Mouse (Mus musculus): ENCODE results near the gene Ntn4. TPM values are rescaled to one million over a fixed set of nuclear protein-coding genes. Genes with fewer than 3 reads are reported as not detected.
A peak's percentile ranks its signal among the peaks of the same experiment; 100 is the strongest.

Ntn4 gene
- 0.41 and 0.87 TPM in 2 replicates for polyA plus RNA-seq (2016; fragmentation: Nextera tagmentation; extraction: Ambion mirVana)

DNA sequence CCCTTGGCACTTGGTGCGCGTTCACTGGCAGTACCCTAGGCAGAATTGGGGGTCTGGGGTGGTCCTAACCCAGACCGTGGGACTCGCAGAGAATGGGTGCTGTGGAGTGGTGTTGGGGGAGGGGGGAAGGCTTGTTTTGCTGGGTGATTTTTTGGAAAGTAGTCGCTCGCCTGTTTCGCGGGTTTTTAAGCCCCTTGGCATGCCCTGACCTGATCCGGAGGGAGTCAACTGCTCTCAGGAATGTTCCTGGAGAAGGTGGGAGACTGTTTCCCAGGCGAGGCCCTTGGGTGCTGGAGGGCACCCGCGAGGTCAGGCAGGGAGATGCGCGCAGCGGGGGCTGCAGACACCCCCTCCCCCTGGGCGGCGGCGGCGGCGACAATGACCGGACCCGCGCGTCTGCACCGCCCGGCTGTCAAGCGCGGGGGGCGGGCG, at the start of gene Ntn4:
TSS of gene Ntn4 (plus strand) at position 161 of the 432 bp plus-strand sequence.
- H3K27me3 ChIP-seq (replicated peaks; ENCODE audit: low read depth, poor library complexity, severe bottlenecking) = peaks cover 82% of the 10 kb centered on the region
- H3K36me3 ChIP-seq (replicated peaks) = peaks cover 4% of the 10 kb centered on the region; the same call in 1 of the 2 replicates
- 2% methylated on average over 30 of the region's 30 CpGs for WGBS
- peak within 1 kb of the TSS; percentile 87 for H3K4me3 ChIP-seq
- DNase-seq (ENCODE audit: low spot score) = peak; percentile 65
- H3K4me1 ChIP-seq = peaks cover 35% of the 10 kb centered on the region
- H3K27ac ChIP-seq (replicated peaks) = peak within 1 kb of the TSS; percentile 92
- no peaks in the 10 kb centered on the region for H3K9me3 ChIP-seq

DNA sequence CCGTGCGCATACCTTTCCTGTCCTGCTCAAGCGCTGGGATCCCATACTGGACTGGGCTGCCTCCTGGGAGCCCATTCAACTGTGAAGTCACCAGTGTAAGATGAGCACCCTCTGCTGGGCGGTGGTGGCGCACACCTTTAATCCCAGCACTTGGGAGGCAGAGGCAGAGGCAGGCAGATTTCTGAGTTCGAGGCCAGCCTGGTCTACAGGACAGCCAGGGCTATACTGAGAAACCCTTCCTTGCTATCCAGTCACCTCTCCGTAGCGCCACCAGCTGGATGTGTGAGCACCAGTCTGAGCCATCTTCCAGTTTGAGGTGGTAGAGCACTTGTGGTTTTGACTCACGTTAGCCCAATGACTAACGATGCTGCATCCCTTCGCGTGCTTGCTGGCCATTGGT, 48.0 kb upstream of the Ntn4 start:
- Histone ChIP-seq H3K4me3 (no peak overlapping the region), H3K4me1 (peaks cover 19% of the 10 kb centered on the region), H3K27me3 (replicated peaks; ENCODE audit: low read depth, poor library complexity, severe bottlenecking) (peaks cover 17% of the 10 kb centered on the region; the same call in 1 of the 2 replicates), H3K9me3 (no peaks in the 10 kb centered on the region), H3K36me3 (replicated peaks) (peaks cover 6% of the 10 kb centered on the region), H3K27ac (replicated peaks) (no peak overlapping the region)
- peak; percentile 31 for DNase-seq (ENCODE audit: low spot score)
- WGBS = 58% methylated on average over 12 of the region's 12 CpGs

- Histone ChIP-seq H3K36me3 (replicated peaks) (no peaks in the 10 kb centered on the region), H3K9me3 (no peaks in the 10 kb centered on the region), H3K4me1 (peaks cover 8% of the 10 kb centered on the region), H3K4me3 (peak overlapping the region; percentile 64), H3K27ac (replicated peaks) (peak overlapping the region; percentile 80), H3K27me3 (replicated peaks; ENCODE audit: low read depth, poor library complexity, severe bottlenecking) (peaks cover 17% of the 10 kb centered on the region; the same call in 1 of the 2 replicates)
- DNase-seq (ENCODE audit: low spot score) = peak; percentile 87
- 3% methylated on average over 22 of the region's 22 CpGs for WGBS
Observed at GRCm38 (mm10) chr10:93594022-93594482, 46.4 kb upstream of the Ntn4 start.

- 63% methylated on average over 4 of the region's 4 CpGs for WGBS
- no peak overlapping the region for H3K4me3 ChIP-seq
- peaks cover 17% of the 10 kb centered on the region; the same call in 1 of the 2 replicates for H3K27me3 ChIP-seq (replicated peaks; ENCODE audit: low read depth, poor library complexity, severe bottlenecking)
- H3K36me3 ChIP-seq (replicated peaks) = no peaks in the 10 kb centered on the region
- H3K4me1 ChIP-seq = 0 out of 2 replicates have a peak, but pooled peaks cover 4% of the 10 kb centered on the region
- no peaks in the 10 kb centered on the region for H3K9me3 ChIP-seq
- no peak for DNase-seq (ENCODE audit: low spot score)
- no peak overlapping the region for H3K27ac ChIP-seq (replicated peaks)
Observed at GRCm38 (mm10) chr10:93595831-93596230, 44.6 kb upstream of the Ntn4 start.

- peaks cover 17% of the 10 kb centered on the region; the same call in 1 of the 2 replicates for H3K27me3 ChIP-seq (replicated peaks; ENCODE audit: low read depth, poor library complexity, severe bottlenecking)
- H3K9me3 ChIP-seq = no peaks in the 10 kb centered on the region
- H3K36me3 ChIP-seq (replicated peaks) = no peaks in the 10 kb centered on the region
- H3K4me1 ChIP-seq = 0 out of 2 replicates have a peak, but pooled peaks cover 4% of the 10 kb centered on the region
- 67% methylated on average over 3 of the region's 3 CpGs for WGBS
- no peak overlapping the region for H3K4me3 ChIP-seq
- H3K27ac ChIP-seq (replicated peaks) = no peak overlapping the region
- DNase-seq (ENCODE audit: low spot score) = no peak
Observed at GRCm38 (mm10) chr10:93596641-93597040, 43.8 kb upstream of the Ntn4 start.

DNA sequence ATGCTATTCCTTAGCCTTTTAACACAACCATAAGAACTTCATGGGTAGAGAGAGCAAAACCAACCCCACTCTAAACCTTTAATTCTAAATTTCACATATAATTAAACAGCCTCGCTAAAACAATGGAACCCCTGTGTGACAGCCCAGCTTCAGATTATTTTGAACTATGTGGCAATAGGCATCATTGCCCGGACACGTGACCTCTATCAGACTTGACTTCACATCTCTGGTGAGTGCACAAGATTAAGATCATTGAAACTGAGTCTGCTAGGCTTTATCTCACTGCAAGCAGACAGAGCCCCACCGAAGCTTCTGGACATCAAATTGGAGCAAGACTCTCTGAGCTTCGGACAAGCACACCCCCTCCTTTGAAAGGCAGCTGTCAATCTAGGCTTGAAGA, 38.2 kb upstream of the Ntn4 start:
- WGBS = 84% methylated on average over 5 of the region's 5 CpGs
- Histone ChIP-seq H3K27me3 (replicated peaks; ENCODE audit: low read depth, poor library complexity, severe bottlenecking) (no peaks in the 10 kb centered on the region), H3K4me3 (no peak overlapping the region), H3K9me3 (no peaks in the 10 kb centered on the region), H3K27ac (replicated peaks) (no peak overlapping the region), H3K36me3 (replicated peaks) (no peaks in the 10 kb centered on the region), H3K4me1 (no peaks in the 10 kb centered on the region)
- no peak for DNase-seq (ENCODE audit: low spot score)

GRCm38 (mm10) chr10:93603256-93603655, 37.2 kb upstream of the Ntn4 start:
- DNase-seq (ENCODE audit: low spot score) = no peak
- H3K27ac ChIP-seq (replicated peaks) = no peak overlapping the region
- no peak overlapping the region for H3K4me3 ChIP-seq
- H3K4me1 ChIP-seq = no peaks in the 10 kb centered on the region
- no peaks in the 10 kb centered on the region for H3K9me3 ChIP-seq
- no peaks in the 10 kb centered on the region for H3K36me3 ChIP-seq (replicated peaks)
- H3K27me3 ChIP-seq (replicated peaks; ENCODE audit: low read depth, poor library complexity, severe bottlenecking) = no peaks in the 10 kb centered on the region
- 94% methylated on average over 1 of the region's 1 CpGs for WGBS

DNA sequence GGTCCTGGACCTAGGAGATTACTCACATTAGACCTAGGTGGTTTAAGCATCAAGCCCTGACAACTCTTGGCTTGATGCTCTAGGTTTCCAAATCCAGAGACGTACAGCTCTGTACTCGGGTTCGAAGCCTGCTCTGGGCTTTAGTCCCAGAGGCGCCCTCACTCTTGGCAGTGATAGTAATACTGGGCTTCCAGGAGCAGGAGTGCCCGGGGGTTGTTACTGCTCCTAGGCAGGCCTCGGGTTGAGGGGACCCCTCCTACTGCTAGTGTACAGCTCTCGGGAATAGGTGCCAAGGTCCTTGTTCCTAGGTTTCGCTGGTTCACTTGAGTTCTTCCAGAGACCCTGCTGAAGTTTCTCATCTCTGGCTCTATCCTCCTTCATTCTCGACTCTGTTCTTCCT, 34.2 kb upstream of the Ntn4 start:
- no peaks in the 10 kb centered on the region for H3K36me3 ChIP-seq (replicated peaks)
- H3K4me1 ChIP-seq = no peaks in the 10 kb centered on the region
- no peak for DNase-seq (ENCODE audit: low spot score)
- no peaks in the 10 kb centered on the region for H3K27me3 ChIP-seq (replicated peaks; ENCODE audit: low read depth, poor library complexity, severe bottlenecking)
- H3K27ac ChIP-seq (replicated peaks) = no peak overlapping the region
- no peak overlapping the region for H3K4me3 ChIP-seq
- 93% methylated on average over 9 of the region's 9 CpGs for WGBS
- no peaks in the 10 kb centered on the region for H3K9me3 ChIP-seq

DNA sequence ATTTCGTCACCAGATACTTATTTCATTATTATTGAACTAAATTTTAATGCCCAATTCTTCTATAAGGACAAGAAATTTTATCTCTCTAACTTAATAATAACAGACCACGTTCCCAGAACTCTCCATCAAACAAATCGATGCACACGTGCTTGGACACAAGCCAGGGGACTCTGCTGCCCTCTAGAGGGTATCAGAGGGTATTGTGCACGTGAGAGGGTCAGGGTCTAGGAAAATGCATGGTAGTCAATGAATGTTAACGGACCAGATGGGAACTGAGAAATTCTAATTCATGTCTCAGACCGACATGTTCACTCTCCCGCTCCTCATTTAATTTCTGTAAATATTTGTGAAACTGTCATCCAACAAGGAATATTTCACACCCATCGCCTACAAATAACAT, 32.4 kb upstream of the Ntn4 start:
- Histone ChIP-seq H3K4me1 (no peaks in the 10 kb centered on the region), H3K27ac (replicated peaks) (no peak overlapping the region), H3K36me3 (replicated peaks) (no peaks in the 10 kb centered on the region), H3K4me3 (no peak overlapping the region), H3K27me3 (replicated peaks; ENCODE audit: low read depth, poor library complexity, severe bottlenecking) (no peaks in the 10 kb centered on the region), H3K9me3 (no peaks in the 10 kb centered on the region)
- WGBS = 62% methylated on average over 9 of the region's 9 CpGs
- peak; percentile 47 for DNase-seq (ENCODE audit: low spot score)

DNA sequence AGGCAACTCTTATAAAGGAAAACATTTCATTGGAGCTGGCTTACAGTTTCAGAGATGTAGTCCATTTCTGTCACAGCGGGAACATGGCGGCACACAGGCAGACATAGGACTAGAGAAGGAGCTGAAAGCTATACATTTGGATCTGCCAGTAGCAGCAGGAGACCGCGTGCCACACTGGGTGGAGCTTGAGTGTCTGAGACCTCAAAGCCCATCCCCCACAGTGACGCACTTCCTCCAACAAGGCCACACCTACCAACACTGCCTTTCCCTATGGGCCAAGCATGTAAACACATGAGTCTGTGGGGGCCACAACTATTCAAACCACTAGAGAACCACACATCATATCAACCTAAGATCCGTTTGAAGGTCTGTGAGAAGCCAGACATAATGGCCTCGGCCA, 31.2 kb upstream of the Ntn4 start:
- no peaks in the 10 kb centered on the region for H3K4me1 ChIP-seq
- DNase-seq (ENCODE audit: low spot score) = no peak
- H3K27me3 ChIP-seq (replicated peaks; ENCODE audit: low read depth, poor library complexity, severe bottlenecking) = no peaks in the 10 kb centered on the region
- no peaks in the 10 kb centered on the region for H3K36me3 ChIP-seq (replicated peaks)
- H3K27ac ChIP-seq (replicated peaks) = no peak overlapping the region
- H3K4me3 ChIP-seq = no peak overlapping the region
- no peaks in the 10 kb centered on the region for H3K9me3 ChIP-seq
- 90% methylated on average over 7 of the region's 7 CpGs for WGBS

- Histone ChIP-seq H3K4me3 (no peak overlapping the region), H3K4me1 (no peaks in the 10 kb centered on the region), H3K9me3 (no peaks in the 10 kb centered on the region), H3K27me3 (replicated peaks; ENCODE audit: low read depth, poor library complexity, severe bottlenecking) (no peaks in the 10 kb centered on the region), H3K36me3 (replicated peaks) (no peaks in the 10 kb centered on the region), H3K27ac (replicated peaks) (no peak overlapping the region)
- 92% methylated on average over 1 of the region's 1 CpGs for WGBS
- DNase-seq (ENCODE audit: low spot score) = no peak
Observed at GRCm38 (mm10) chr10:93610896-93611295, 29.6 kb upstream of the Ntn4 start.

GRCm38 (mm10) chr10:93611419-93612007, 29.0 kb upstream of the Ntn4 start:
- 53% methylated on average over 18 of the region's 18 CpGs for WGBS
- Histone ChIP-seq H3K27ac (replicated peaks) (no peak overlapping the region), H3K36me3 (replicated peaks) (no peaks in the 10 kb centered on the region), H3K9me3 (no peaks in the 10 kb centered on the region), H3K4me3 (no peak overlapping the region), H3K27me3 (replicated peaks; ENCODE audit: low read depth, poor library complexity, severe bottlenecking) (no peaks in the 10 kb centered on the region), H3K4me1 (no peaks in the 10 kb centered on the region)
- DNase-seq (ENCODE audit: low spot score) = peak; percentile 49

- no peak overlapping the region for H3K4me3 ChIP-seq
- no peaks in the 10 kb centered on the region for H3K9me3 ChIP-seq
- no peak for DNase-seq (ENCODE audit: low spot score)
- H3K4me1 ChIP-seq = no peaks in the 10 kb centered on the region
- WGBS = 74% methylated on average over 8 of the region's 8 CpGs
- H3K36me3 ChIP-seq (replicated peaks) = no peaks in the 10 kb centered on the region
- no peak overlapping the region for H3K27ac ChIP-seq (replicated peaks)
- no peaks in the 10 kb centered on the region for H3K27me3 ChIP-seq (replicated peaks; ENCODE audit: low read depth, poor library complexity, severe bottlenecking)
Observed at GRCm38 (mm10) chr10:93614850-93615249, 25.6 kb upstream of the Ntn4 start.

Measured in embryonic facial prominence, embryonic 10.5 days (tissue).